Mouse (Mus musculus) lung, postnatal 10 days (tissue): Measurements from ENCODE around the gene Olfr698.
"Not testable (repeated sequence)": the region's sequence is repeated elsewhere in the genome, so short reads cannot be mapped to it uniquely, and the experiment has no call there.

Experiments
- DNase-seq: peaks from one replicate; pipeline ENCODE4 v3.0.0; 2021

Gene Olfr698

DNA sequence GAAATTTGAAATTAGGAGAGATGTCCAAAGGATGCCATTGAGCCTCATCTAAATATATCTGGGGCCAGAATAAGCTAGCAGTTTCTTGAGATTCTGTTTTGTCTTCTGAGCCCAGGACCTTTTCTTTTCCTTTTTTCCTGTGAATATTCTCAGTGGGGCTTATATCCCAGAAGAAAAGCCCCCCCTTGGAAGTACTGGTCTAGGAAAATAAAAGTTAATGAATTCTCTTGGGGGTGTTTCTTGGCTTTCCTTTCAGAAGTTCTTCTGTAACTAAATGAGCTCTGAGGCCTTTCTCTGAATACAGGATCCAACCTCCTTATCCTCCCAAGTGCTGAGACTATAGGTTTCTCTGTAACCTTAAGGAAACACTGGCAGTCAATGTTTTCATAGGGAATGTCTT lies at the start of gene Olfr698:
Gene Olfr698 (minus strand): TSS at position 101 of the 400 bp plus-strand sequence.
- DNase-seq, result no peak

DNA sequence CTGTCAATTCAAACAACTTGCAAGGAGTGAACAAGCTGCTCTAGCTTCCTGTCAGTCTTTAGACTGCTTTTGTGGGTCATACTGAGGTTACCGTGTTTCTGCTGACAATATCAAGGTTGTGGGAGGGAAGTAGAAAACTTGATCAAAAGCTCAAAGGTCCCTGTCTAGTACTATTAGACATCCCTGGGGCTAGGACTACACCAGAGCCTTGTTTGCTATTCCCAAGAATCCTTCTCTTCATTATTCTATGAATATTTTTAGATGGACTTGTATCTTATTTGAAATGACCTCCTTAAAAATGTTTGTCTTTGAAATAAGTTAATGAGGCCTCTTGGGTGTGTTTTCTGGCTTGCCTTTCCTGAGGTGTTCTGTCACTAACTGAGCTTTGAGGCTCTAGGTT lies 37.9 kb upstream of the Olfr698 start, which contains the start of gene Olfr699:
Gene Olfr699 (minus strand): TSS at position 101 of the 400 bp plus-strand sequence.
- no peak for DNase-seq

DNA sequence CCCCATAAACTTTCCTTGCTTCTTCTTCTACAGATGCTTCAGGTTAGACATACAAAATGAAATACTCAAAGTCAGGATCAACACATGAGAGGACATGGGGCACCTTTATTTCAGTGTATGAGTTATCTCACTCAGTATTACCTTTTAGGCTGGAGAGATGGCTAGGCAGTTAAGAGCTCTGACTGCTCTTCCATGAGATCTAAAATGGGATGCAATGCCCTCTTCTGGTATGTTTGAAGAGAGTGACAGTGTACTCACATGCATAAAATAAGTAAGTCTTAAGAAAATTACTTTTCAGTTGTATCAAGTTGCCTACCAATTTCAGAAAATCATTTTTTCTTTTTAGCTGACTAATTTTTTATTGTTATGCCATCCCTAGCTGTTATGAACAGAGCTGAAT lies 33.1 kb upstream of the Olfr698 start:
- DNase-seq, result no peak

DNA sequence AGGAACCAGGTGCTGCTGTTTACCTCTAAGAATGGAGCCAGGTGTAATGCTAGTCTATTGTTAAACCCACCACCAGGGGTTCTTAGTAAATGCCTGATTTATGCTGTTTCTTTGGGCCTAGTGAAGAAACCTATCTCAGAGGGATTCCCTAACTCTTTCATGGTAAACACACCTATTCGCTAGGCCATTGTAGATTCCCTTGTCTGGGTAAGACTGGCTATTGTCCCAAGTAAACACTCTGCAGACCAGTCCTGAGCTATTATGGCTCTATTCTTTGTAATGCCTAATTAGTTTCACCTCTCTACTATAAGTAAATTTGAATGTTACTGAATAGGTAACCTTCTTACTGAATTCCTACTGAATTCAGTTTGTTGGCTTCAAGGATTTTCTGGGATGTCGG lies 5.8 kb upstream of the Olfr698 start:
- not testable (repeated sequence) for DNase-seq

DNA sequence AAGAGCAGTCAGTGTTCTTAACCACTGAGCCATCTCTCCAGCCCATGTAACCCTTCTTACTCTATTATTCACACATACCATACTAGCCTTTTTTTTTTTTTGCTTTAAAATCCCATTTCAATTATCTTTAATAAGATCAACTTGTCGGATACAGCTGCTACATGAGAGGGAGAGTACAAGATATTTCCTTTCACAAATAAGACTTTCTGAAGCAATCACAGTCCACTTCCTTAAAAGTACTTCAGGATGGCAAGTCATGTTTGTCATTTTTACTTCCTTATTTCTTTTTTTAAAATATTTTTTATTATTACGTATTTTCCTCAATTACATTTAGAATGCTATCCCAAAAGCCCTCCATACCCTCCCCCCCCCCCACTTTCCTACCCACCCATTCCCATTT lies 3.6 kb upstream of the Olfr698 start:
- no peak for DNase-seq

DNA sequence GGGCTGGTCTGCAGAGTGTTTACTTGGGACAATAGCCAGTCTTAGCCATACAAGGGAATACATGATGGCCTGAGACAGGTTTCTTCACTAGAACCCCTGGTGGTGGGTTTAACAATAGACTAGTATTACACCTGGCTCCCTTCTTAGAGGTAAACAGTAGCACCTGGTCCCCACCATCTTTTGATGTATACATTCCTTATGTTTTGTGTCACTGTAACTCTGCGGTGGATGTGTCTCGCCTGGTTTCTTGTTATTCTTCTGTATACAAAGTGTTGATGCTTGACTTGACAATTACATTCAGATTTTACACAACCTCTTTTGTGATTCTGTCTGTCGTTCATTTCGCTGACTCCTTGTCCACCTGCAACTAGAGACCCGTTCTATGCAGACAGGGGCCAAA lies 9.4 kb downstream of the Olfr698 start:
- no peak for DNase-seq

DNA sequence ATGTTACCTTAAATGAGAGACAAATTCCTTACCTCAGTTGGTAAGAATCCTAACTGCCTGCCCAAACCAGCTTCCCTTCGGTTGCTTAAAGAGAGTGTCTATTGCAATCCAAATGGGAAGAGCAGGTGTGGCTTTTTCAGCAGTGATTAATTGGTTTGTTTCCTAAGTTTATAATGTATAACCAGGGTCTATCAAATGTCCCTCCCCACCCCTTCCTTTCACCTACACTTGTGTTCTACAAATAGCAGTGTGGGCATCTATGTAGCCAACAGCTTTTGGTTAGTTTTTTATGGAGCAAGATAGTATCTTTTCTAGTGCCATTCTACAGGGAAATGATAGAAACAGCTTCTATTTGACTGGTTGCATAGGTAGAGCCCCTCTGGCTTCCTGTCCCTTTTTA lies 12.9 kb downstream of the Olfr698 start, which contains the start of gene Olfr697:
Gene Olfr697 (minus strand): TSS at position 101 of the 400 bp plus-strand sequence.
- no peak for DNase-seq

DNA sequence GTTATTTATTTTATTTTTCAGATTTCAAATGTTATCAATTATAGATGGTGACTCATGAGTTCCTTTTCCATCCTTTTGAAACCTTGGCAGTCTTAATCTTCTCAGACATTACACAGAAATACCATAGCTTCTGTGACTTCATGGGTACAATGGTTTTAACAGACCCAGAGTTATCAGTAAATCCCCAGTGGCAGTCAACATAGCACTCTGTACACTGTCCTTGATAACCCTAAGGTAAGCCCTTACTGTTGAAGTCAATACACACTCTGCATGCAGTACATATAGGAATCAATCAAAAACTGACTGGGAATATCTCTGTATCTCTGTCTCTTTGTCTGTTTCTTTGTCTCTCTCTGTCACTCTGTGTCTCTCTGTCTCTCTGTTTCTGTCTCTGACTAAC lies 18.2 kb downstream of the Olfr698 start:
- no peak for DNase-seq

DNA sequence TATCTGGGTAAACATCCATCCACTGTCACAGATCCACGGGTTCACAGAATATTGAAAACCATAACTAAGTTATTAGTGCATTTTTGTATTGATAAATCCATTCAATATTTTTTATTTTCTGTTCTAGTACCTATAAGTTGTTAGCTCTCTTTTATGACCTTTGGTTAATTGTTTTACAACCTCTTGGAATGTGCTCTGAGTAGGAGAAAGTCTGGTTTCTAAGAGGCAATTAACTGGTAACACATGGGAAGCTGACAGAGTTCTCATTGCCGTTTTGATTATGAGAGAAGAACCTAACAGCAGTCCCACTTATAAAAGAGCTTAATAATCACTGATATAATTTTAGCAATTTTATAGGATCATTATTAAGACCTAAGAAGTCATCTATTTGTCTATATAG lies 21.5 kb downstream of the Olfr698 start:
- DNase-seq, result no peak

DNA sequence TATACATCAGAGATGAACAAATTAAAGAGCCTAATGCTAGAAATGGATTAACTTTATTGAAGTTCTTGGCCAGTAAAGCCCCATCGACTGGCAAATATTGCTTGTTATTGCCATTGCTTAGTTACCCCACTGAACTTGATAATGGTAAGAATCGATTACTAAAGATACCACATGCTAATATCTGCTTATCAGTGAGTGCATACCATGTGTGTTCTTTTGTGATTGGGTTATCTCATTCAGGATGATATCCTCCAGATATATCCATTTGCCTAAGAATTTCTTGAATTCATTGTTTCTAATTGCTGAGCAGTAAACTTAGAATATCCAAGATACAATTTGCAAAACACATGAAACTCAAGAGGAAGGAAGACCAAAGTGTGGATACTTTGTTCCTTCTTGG lies 29.5 kb downstream of the Olfr698 start:
- DNase-seq, result not testable (repeated sequence)

DNA sequence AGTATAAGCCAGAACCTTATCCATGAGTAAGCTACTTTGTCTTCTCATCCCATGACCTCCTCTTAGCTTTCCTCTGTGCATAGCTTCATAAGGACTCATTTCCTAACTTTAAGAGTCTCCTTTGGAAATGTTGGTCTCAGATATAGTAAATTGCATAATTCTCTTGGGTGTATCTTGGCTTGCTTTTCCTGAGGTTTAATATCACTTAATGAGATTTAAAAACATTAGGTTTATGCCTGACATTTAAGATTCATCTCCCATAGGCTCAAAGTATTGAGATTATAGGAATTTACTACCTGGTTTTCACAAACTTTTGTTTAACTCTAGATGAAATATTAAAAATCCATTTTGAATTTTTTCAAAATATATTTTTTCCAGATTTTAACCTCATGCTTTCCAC lies 38.9 kb downstream of the Olfr698 start, which contains the start of gene Olfr695:
Gene Olfr695 (minus strand): TSS at position 101 of the 400 bp plus-strand sequence.
- no peak for DNase-seq

DNA sequence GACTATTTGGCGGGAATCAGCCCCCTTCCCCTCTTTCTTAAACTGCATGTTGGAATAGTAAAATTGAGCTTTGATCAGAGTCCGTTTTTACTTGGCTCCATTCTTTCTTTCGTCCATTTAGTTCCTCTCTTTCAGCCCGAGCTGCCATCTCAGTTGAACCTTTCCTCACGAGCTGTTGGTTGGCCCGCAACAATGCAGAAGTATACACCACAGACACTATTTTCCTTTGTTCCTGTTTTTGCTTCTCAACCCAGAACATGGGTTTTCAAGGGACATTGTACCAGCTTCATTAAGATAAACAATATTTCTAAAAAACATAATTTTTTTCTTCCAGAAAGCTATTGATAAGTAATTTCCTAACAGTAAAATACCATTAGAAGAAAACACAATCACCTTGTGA lies 43.7 kb downstream of the Olfr698 start:
- DNase-seq, result no peak

DNA sequence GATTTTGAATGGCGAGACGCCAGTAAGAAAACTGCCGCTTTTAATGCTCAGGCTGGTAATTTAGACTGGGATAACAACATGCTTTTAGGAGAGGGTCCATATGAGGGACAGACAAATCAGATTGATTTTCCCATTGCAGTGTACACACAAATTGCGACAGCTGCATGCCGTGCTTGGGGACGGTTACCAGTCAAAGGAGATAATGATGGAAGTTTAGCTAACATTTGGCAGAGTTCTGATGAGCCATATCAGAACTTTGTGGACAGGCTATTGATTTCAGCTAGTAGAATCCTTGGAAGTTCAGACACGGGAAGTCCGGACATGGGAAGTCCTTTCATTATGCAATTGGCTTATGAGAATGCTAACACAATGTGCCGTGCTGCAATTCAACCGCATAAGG lies 47.5 kb downstream of the Olfr698 start:
- DNase-seq, result not testable (repeated sequence)
